Mouse (Mus musculus): Measurements from ENCODE around the gene Fundc1. TPM values are rescaled to one million over a fixed set of nuclear protein-coding genes. Genes with fewer than 3 reads are reported as not detected.

Fundc1 gene
- polyA plus RNA-seq, 1 experiment from 2014 or later: 68.8 TPM

- no peak for ATAC-seq (ENCODE audit: low read depth)
- Histone ChIP-seq H3K27me3 (ENCODE audit: control insufficient read depth, insufficient read depth, low read length) (no peaks in the 10 kb centered on the region), H3K9me3 (ENCODE audit: control insufficient read depth, low read length) (no peaks in the 10 kb centered on the region), H3K27ac (ENCODE audit: low read depth, low read length) (no peak overlapping the region), H3K9ac (replicated peaks; ENCODE audit: low read depth, low read length) (no peak overlapping the region), H3K4me2 (ENCODE audit: low read depth, low read length) (no peak overlapping the region), H3K4me3 (ENCODE audit: low read depth, low read length) (no peak overlapping the region), H3K36me3 (ENCODE audit: control insufficient read depth, insufficient read depth, low read length) (no peaks in the 10 kb centered on the region), H3K4me1 (ENCODE audit: control insufficient read depth, insufficient read depth, low read length) (no peaks in the 10 kb centered on the region)
These were observed 52.0 kb downstream of the Fundc1 start for GRCm38 (mm10) chrX:17520086-17520485.

GRCm38 (mm10) chrX:17514012-17514411, 58.1 kb downstream of the Fundc1 start:
- WGBS: 73% methylated on average over 3 of the region's 3 CpGs
- Histone ChIP-seq H3K9me3 (ENCODE audit: control insufficient read depth, low read length) (no peaks in the 10 kb centered on the region), H3K4me2 (ENCODE audit: low read depth, low read length) (no peak overlapping the region), H3K27me3 (ENCODE audit: control insufficient read depth, insufficient read depth, low read length) (no peaks in the 10 kb centered on the region), H3K4me1 (ENCODE audit: control insufficient read depth, insufficient read depth, low read length) (no peaks in the 10 kb centered on the region), H3K27ac (ENCODE audit: low read depth, low read length) (no peak overlapping the region), H3K9ac (replicated peaks; ENCODE audit: low read depth, low read length) (no peak overlapping the region), H3K36me3 (ENCODE audit: control insufficient read depth, insufficient read depth, low read length) (no peaks in the 10 kb centered on the region), H3K4me3 (ENCODE audit: low read depth, low read length) (no peak overlapping the region)
- no peak for ATAC-seq (ENCODE audit: low read depth)

- ATAC-seq (ENCODE audit: low read depth): no peak
- 77% methylated on average over 3 of the region's 3 CpGs for WGBS
- Histone ChIP-seq H3K27me3 (ENCODE audit: control insufficient read depth, insufficient read depth, low read length) (no peaks in the 10 kb centered on the region), H3K9me3 (ENCODE audit: control insufficient read depth, low read length) (no peaks in the 10 kb centered on the region), H3K27ac (ENCODE audit: low read depth, low read length) (no peak overlapping the region), H3K4me3 (ENCODE audit: low read depth, low read length) (no peak overlapping the region), H3K4me1 (ENCODE audit: control insufficient read depth, insufficient read depth, low read length) (no peaks in the 10 kb centered on the region), H3K4me2 (ENCODE audit: low read depth, low read length) (no peak overlapping the region), H3K9ac (replicated peaks; ENCODE audit: low read depth, low read length) (no peak overlapping the region), H3K36me3 (ENCODE audit: control insufficient read depth, insufficient read depth, low read length) (no peaks in the 10 kb centered on the region)
These were observed 60.0 kb downstream of the Fundc1 start for GRCm38 (mm10) chrX:17512021-17512602.

Data from neural tube, embryonic 14.5 days (tissue).